Mouse (Mus musculus) spleen, adult 2 months (tissue): ENCODE measurements at regions not wholly inside any gene's neighbourhood (a gene's known extent, or its start where the extent isn't known, plus 50 kb on each side); places are given as distances from the start of the nearest gene placed in this dataset.

Experiments used
- CTCF ChIP-seq: fragments of 200-500 bp; IDR thresholded peaks from 2 replicates; pipeline ENCODE4 v1.5.1; 2011; ENCODE audit warnings: mild to moderate bottlenecking, inconsistent platforms; ENCODE audit not compliant: insufficient read depth, insufficient read length, insufficient replicate concordance; ENCODE audit errors: extremely low read depth
- POLR2A ChIP-seq: fragments of 200-500 bp; IDR thresholded peaks from 2 replicates; pipeline ENCODE4 v1.6.1; 2011; ENCODE audit warnings: low read depth, low read length, inconsistent platforms

DNA sequence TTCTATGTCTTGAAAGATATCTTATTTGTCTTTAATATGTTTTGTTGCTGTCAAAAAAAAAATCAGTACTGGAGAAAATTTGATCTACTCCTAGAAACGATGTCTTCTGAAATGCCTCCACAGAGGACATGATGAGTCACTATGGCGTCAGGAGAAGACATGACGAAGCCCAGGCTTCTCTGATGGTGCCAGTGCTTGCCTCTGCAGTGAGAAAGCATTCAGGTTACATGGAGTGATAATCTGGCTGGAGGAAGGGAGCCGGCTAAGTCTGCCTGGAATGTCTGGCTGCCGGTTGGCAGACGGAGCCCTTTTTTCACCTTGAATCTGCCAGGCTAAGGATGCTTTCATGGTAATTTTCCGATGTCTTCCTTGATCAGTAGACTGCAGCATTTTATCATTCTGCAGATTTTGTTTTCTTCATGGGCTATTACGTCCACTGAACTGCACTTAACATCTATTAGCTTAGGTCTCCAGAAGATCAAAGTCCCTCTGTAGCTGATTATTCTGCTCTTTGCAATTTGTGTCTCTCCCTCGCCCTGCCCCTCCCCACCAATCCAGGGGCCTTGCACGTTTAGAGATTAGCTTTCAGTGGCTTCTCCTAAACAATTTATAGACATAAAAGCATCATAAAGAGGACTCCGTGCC lies 607.9 kb downstream of the Lmo4 start:
- TF ChIP-seq CTCF (no peak), POLR2A (no peak)
